Mouse (Mus musculus): ENCODE measurements around the gene Gm5089. TPM values are rescaled to one million over a fixed set of nuclear protein-coding genes. Genes with fewer than 3 reads are reported as not detected.

Gm5089 gene
- total RNA-seq (2021): not detected
- long read RNA-seq, experiment 1: 0 reads
- long read RNA-seq, experiment 2: 0 reads

- DNase-seq: no peak
- intact Hi-C loops (cut with DNase I): no loop called here
Measured at GRCm38 (mm10) chr14:122450496-122451382, at the start of gene Gm5089. TSS of gene Gm5089 (minus strand) at chr14:122451115.

GRCm38 (mm10) chr14:122492015-122492414, 41.1 kb upstream of the Gm5089 start:
- intact Hi-C loops (cut with DNase I): loop anchor here (10.0 kb wide), 1 partner anchor 383 kb away; no protein-coding TSS in a partner anchor
- no peak for DNase-seq

- DNase-seq: no peak
- intact Hi-C loops (cut with DNase I): loop anchor here (10.0 kb wide), 1 partner anchor 383 kb away; no protein-coding TSS in a partner anchor
Measured at GRCm38 (mm10) chr14:122491521-122491920, 40.6 kb upstream of the Gm5089 start.

- intact Hi-C loops (cut with DNase I): loop anchor here (10.0 kb wide), 1 partner anchor 384 kb away; no protein-coding TSS in a partner anchor
- no peak for DNase-seq
Measured at GRCm38 (mm10) chr14:122490441-122491328, 39.8 kb upstream of the Gm5089 start, which contains the start of gene Gm10837. TSS of gene Gm10837 (plus strand) at chr14:122490586.

GRCm38 (mm10) chr14:122489686-122490414, 38.9 kb upstream of the Gm5089 start:
- intact Hi-C loops (cut with DNase I): loop anchor here (10.0 kb wide), 1 partner anchor 385 kb away; no protein-coding TSS in a partner anchor
- DNase-seq: no peak

- DNase-seq: no peak
- intact Hi-C loops (cut with DNase I): no loop called here
Measured at GRCm38 (mm10) chr14:122489041-122489440, 38.1 kb upstream of the Gm5089 start.

- DNase-seq: no peak
- intact Hi-C loops (cut with DNase I): no loop called here
Measured at GRCm38 (mm10) chr14:122487366-122487765, 36.5 kb upstream of the Gm5089 start.

- DNase-seq: no peak
- intact Hi-C loops (cut with DNase I): no loop called here
Measured at GRCm38 (mm10) chr14:122486611-122487010, 35.7 kb upstream of the Gm5089 start.

GRCm38 (mm10) chr14:122485635-122486181, 34.8 kb upstream of the Gm5089 start:
- intact Hi-C loops (cut with DNase I): no loop called here
- no peak for DNase-seq

GRCm38 (mm10) chr14:122484844-122485551, 34.1 kb upstream of the Gm5089 start:
- no peak for DNase-seq
- intact Hi-C loops (cut with DNase I): no loop called here

- intact Hi-C loops (cut with DNase I): no loop called here
- DNase-seq: no peak
Measured at GRCm38 (mm10) chr14:122484458-122484843, 33.5 kb upstream of the Gm5089 start.

GRCm38 (mm10) chr14:122483556-122484421, 32.9 kb upstream of the Gm5089 start:
- no peak for DNase-seq
- intact Hi-C loops (cut with DNase I): no loop called here

GRCm38 (mm10) chr14:122483024-122483385, 32.1 kb upstream of the Gm5089 start:
- DNase-seq: no peak
- intact Hi-C loops (cut with DNase I): no loop called here

GRCm38 (mm10) chr14:122482081-122483023, 31.4 kb upstream of the Gm5089 start:
- intact Hi-C loops (cut with DNase I): no loop called here
- DNase-seq: no peak

GRCm38 (mm10) chr14:122481181-122481580, 30.3 kb upstream of the Gm5089 start:
- intact Hi-C loops (cut with DNase I): no loop called here
- no peak for DNase-seq

GRCm38 (mm10) chr14:122480355-122480754, 29.4 kb upstream of the Gm5089 start:
- no peak for DNase-seq
- intact Hi-C loops (cut with DNase I): no loop called here

GRCm38 (mm10) chr14:122479461-122480109, 28.7 kb upstream of the Gm5089 start:
- intact Hi-C loops (cut with DNase I): no loop called here
- no peak for DNase-seq
